ENCODE assay signal across 29 mouse cellular contexts in the genomic region with DNA sequence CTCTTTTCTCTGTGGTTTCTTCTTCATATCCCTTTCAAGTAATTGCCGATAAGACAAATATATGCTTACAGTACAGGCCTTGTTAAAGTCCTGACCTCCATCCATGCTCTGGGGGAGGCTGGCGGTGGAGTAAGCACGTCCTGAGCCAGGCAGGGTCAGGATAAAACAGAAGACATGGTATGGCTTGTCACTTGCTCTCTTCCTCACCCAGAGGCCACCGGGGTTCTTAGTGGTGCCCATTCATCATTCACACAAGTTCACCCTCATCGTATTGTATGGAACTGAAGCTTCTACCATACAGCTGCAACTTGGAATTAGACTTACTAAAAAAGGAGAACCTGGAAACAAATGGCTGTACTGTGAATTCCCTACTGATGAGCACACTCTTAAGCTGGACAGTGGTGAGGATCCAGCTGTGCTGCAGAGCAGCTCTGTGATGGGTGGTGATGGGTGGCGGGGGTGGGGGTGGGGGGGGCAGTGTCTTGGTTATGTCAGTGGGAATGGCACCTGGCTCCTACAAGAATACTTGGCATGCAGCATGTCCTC.
"Had no signal": no experiment of that assay in that cellular context is flagged by ENCODE, and none has a peak within 500 bp of the region (broad histone marks: within the 10 kb centered on the region; RNA-seq: fewer than 3 reads in every experiment).

No protein-coding gene starts in this region.

- H3K9me3 ChIP-seq: heart, embryonic 13.5 days; heart, embryonic 15.5 days; hindbrain, embryonic 10.5 days; hindbrain, embryonic 12.5 days; intestine, embryonic 15.5 days; limb, embryonic 10.5 days; limb, embryonic 12.5 days; liver, embryonic 13.5 days; liver, embryonic 15.5 days had no signal

- ATAC-seq: hindbrain, embryonic 16.5 days; inflammation-experienced regulatory T-cells, adult 6 months; intestine, embryonic 15.5 days; intestine, postnatal 0 days had no signal

- H3K36me3 ChIP-seq: heart, embryonic 15.5 days; hindbrain, embryonic 10.5 days; hindbrain, embryonic 12.5 days; intestine, embryonic 15.5 days; liver, embryonic 13.5 days; liver, embryonic 15.5 days had no signal

- H3K4me1 ChIP-seq: intestine, embryonic 15.5 days; liver, embryonic 15.5 days had no signal

- H3K27me3 ChIP-seq: hindbrain, embryonic 12.5 days; intestine, embryonic 15.5 days; limb, embryonic 12.5 days had no signal

- H3K9ac ChIP-seq: heart, embryonic 13.5 days; heart, embryonic 15.5 days; hindbrain, embryonic 12.5 days; hindbrain, embryonic 14.5 days; intestine, embryonic 15.5 days; limb, embryonic 12.5 days; liver, embryonic 13.5 days; liver, embryonic 15.5 days had no signal

- H3K27ac ChIP-seq: gastrocnemius, adult 2 months; heart, adult 2 months; heart, embryonic 13.5 days; heart, embryonic 15.5 days; hindbrain, embryonic 10.5 days; hindbrain, embryonic 12.5 days; hindbrain, embryonic 14.5 days; intestine, embryonic 15.5 days; layer of hippocampus, adult 2 months; left cerebral cortex, adult 2 months; limb, embryonic 10.5 days; limb, embryonic 12.5 days; liver, embryonic 13.5 days; liver, embryonic 15.5 days had no signal

- H3K4me2 ChIP-seq: heart, embryonic 11.5 days; heart, embryonic 13.5 days; heart, embryonic 15.5 days; hindbrain, embryonic 12.5 days; hindbrain, embryonic 14.5 days; intestine, embryonic 15.5 days; limb, embryonic 12.5 days; liver, embryonic 11.5 days; liver, embryonic 13.5 days; liver, embryonic 15.5 days had no signal

- DNase-seq: gastrocnemius, adult 2 months; gastrocnemius, postnatal 10 days; gastrocnemius, postnatal 25 days; heart, adult 2 months; heart, postnatal 14 days; heart, postnatal 36 days; kidney, adult 18-20 months; kidney, adult 8-10 months; kidney, postnatal 10 days; kidney, postnatal 25 days; kidney, postnatal 4 days; liver; liver, embryonic 13.5 days had no signal

- H3K4me3 ChIP-seq: gastrocnemius, adult 2 months; heart, adult 2 months; heart, embryonic 13.5 days; heart, embryonic 15.5 days; hindbrain, embryonic 10.5 days; hindbrain, embryonic 12.5 days; intestine, embryonic 15.5 days; layer of hippocampus, adult 2 months; left cerebral cortex, adult 2 months; limb, embryonic 10.5 days; limb, embryonic 12.5 days; liver, embryonic 13.5 days; liver, embryonic 15.5 days had no signal
